Mouse (Mus musculus) frontal cortex, postnatal 10 days (tissue): ENCODE measurements around the gene Stam2.
A peak's percentile ranks its signal among the peaks of the same experiment; 100 is the strongest.

Experiments used
- DNase-seq, 2 experiments: peaks; one replicate each; pipeline ENCODE4 v3.0.0; 2022; ENCODE audit warnings: low spot score in 2 of 2, mixed read lengths in 1 of 2

Stam2 gene

GRCm38 (mm10) chr2:52730891-52731290 lies 11.2 kb downstream of the Stam2 start:
- no peak for DNase-seq

GRCm38 (mm10) chr2:52720231-52721025 lies 21.7 kb downstream of the Stam2 start:
- no peak for DNase-seq

GRCm38 (mm10) chr2:52717076-52717475 lies 25.0 kb downstream of the Stam2 start:
- DNase-seq = no peak

GRCm38 (mm10) chr2:52715538-52715937 lies 26.5 kb downstream of the Stam2 start:
- DNase-seq = no peak

- no peak for DNase-seq
These were observed 28.0 kb downstream of the Stam2 start for GRCm38 (mm10) chr2:52714111-52714510.

- no peak for DNase-seq
These were observed 31.3 kb downstream of the Stam2 start for GRCm38 (mm10) chr2:52710804-52711203.

- DNase-seq = no peak
These were observed 32.7 kb downstream of the Stam2 start for GRCm38 (mm10) chr2:52709417-52709816.

- no peak for DNase-seq
These were observed 40.6 kb downstream of the Stam2 start for GRCm38 (mm10) chr2:52701368-52702036.

- no peak for DNase-seq
These were observed 41.7 kb downstream of the Stam2 start for GRCm38 (mm10) chr2:52700352-52700751.

GRCm38 (mm10) chr2:52694604-52695003 lies 47.5 kb downstream of the Stam2 start:
- no peak for DNase-seq

GRCm38 (mm10) chr2:52691745-52692144 lies 50.3 kb downstream of the Stam2 start:
- DNase-seq = no peak

- no peak for DNase-seq
These were observed 55.5 kb downstream of the Stam2 start for GRCm38 (mm10) chr2:52686601-52687000.

GRCm38 (mm10) chr2:52677589-52677988 lies 64.5 kb downstream of the Stam2 start:
- DNase-seq = no peak

- no peak for DNase-seq
These were observed 65.2 kb downstream of the Stam2 start for GRCm38 (mm10) chr2:52676913-52677303.

GRCm38 (mm10) chr2:52676023-52676912 lies 65.8 kb downstream of the Stam2 start, which contains the start of gene Cacnb4:
Cacnb4 (minus strand) TSS chr2:52676831.
- peak; percentile 48 to 54 for DNase-seq

GRCm38 (mm10) chr2:52675278-52675987 lies 66.6 kb downstream of the Stam2 start:
- DNase-seq = peak in 1 of 2 experiments; percentile 33

GRCm38 (mm10) chr2:52674886-52675277 lies 67.2 kb downstream of the Stam2 start:
- DNase-seq = no peak

GRCm38 (mm10) chr2:52673172-52673571 lies 68.9 kb downstream of the Stam2 start:
- DNase-seq = no peak

- DNase-seq = no peak
These were observed 71.3 kb downstream of the Stam2 start for GRCm38 (mm10) chr2:52670733-52671132.

- DNase-seq = no peak
These were observed 73.6 kb downstream of the Stam2 start for GRCm38 (mm10) chr2:52668480-52668879.

- no peak for DNase-seq
These were observed 85.4 kb downstream of the Stam2 start for GRCm38 (mm10) chr2:52656722-52657121.
